Mouse (Mus musculus) inflammation-experienced regulatory T-cells, adult 6 months (primary cell): ENCODE measurements around the gene Faxc. TPM values are rescaled to one million over a fixed set of nuclear protein-coding genes. Genes with fewer than 3 reads are reported as not detected.

ENCODE experiments used
- polyA plus RNA-seq, 3 experiments: library from polyadenylated mRNA; unstranded; fragments of 100-300 nt; shearing (Covaris generic); gene quantifications; one replicate each; pipeline ENCODE4 v1.2.1; 2017

Gene Faxc
- polyA plus RNA-seq, 3 experiments from 2014 or later: 0.15 to 0.20 TPM; not detected in 1

Other genes with a start within 250 kb of the Faxc start
- not detected for gene Prdm13, start 245.4 kb upstream of the Faxc start, polyA plus RNA-seq
- gene Ccnc, start 203.6 kb upstream of the Faxc start, polyA plus RNA-seq: 10 to 100 TPM; 31.1 to 65.5 (median 40.1) TPM
- gene Usp45, start 164.2 kb upstream of the Faxc start, polyA plus RNA-seq: 10 to 100 TPM; 18.8 to 21.5 (median 21.1) TPM
- gene Tstd3, start 164.1 kb upstream of the Faxc start, polyA plus RNA-seq: 10 to 100 TPM; 22.5 to 49.5 (median 27.5) TPM
- 100 to 1,000 TPM; 150 to 277 (median 265) TPM for gene Pnisr, start 83.7 kb upstream of the Faxc start, polyA plus RNA-seq
- 10 to 100 TPM; 13.4 to 14.4 (median 13.5) TPM for gene Coq3, start 51.7 kb upstream of the Faxc start, polyA plus RNA-seq